Mouse (Mus musculus): Measurements from ENCODE around the gene Apoa2. TPM values are rescaled to one million over a fixed set of nuclear protein-coding genes. Genes with fewer than 3 reads are reported as not detected.

Gene Apoa2
- total RNA-seq, 1 experiment from 2014 or later, result not detected

DNA sequence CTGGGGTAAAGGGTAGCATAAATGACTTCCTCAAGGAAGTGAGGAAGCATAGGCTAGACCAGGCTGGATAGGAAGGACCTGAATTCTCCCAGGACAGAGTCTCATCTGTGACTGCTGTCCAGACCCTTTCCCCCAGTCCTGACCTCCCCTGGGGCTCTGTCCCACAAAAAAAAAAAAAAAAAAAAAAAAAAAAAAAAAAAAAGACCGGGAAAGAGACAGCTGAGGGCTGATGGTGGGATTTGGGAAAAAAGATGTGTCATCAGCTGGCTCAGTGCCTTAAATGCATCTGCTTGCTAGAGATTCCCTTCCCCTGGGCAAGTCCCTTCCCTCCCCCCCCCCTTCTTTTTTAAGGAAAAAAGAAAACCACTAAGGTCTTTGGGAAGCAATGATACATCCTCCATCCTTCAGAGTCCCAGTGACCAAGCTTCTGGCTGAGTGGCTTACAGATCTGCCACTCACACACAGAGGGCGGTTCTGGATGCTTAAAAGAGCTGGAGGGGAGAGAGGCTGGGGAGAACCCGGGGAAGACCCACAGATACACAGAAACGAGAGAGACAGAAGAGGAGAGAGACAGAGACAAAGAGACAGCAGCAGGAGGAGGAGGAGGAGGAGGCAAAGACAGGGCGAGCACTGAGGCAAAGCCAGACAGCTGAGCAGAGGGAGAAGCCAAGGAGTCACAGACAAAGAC is 25.2 kb downstream of the Apoa2 start, which contains the start of gene Adamts4:
Gene Adamts4 (plus strand): TSS at position 509 of the 688 bp plus-strand sequence.
- no peak for ATAC-seq (replicated peaks in 1 of 2; ENCODE audit: insufficient read depth in 1 of 2, low FRiP score in 2 of 2, low TSS enrichment in 1 of 2, low read depth in 1 of 2, poor library complexity in 2 of 2, severe bottlenecking in 2 of 2)

DNA sequence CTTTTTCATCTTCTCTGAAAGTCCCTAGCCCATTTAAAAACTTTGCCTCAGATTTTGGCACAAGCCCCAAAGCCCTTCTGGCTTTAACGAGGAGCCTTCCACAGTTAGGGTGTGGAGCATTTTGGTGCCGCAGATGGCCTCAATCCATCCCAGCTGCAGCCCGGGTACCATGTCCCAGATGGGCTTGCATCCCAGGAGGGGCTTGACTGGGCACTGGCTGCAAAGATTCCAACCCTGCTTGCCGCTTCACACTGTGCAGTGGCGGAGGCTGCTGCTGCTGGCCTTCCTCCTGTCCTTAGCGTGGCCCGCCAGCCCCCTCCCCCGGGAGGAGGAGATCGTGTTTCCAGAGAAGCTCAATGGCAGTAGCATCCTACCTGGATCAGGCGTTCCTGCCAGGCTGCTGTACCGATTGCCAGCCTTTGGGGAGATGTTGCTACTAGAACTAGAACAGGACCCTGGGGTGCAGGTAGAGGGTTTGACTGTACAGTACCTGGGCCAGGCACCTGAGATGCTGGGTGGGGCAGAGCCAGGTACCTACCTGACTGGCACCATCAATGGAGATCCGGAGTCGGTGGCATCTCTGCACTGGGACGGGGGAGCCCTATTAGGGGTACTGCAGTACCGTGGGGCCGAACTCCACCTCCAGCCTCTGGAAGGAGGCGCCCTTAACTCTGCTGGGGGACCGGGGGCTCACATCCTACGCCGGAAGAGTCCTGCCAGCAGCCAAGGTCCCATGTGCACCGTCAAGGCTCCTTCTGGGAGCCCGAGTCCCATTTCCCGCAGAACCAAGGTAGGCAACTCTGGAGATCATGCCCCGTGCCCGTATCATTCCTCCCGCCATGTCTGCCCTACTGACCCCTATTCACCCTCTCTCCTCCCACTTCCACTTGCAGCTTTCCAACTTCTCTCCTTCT is 26.1 kb downstream of the Apoa2 start, which contains the start of gene Ndufs2:
Gene Ndufs2 (minus strand): TSS at position 709 of the 914 bp plus-strand sequence.
- no peak for ATAC-seq (replicated peaks in 1 of 2; ENCODE audit: insufficient read depth in 1 of 2, low FRiP score in 2 of 2, low TSS enrichment in 1 of 2, low read depth in 1 of 2, poor library complexity in 2 of 2, severe bottlenecking in 2 of 2)

DNA sequence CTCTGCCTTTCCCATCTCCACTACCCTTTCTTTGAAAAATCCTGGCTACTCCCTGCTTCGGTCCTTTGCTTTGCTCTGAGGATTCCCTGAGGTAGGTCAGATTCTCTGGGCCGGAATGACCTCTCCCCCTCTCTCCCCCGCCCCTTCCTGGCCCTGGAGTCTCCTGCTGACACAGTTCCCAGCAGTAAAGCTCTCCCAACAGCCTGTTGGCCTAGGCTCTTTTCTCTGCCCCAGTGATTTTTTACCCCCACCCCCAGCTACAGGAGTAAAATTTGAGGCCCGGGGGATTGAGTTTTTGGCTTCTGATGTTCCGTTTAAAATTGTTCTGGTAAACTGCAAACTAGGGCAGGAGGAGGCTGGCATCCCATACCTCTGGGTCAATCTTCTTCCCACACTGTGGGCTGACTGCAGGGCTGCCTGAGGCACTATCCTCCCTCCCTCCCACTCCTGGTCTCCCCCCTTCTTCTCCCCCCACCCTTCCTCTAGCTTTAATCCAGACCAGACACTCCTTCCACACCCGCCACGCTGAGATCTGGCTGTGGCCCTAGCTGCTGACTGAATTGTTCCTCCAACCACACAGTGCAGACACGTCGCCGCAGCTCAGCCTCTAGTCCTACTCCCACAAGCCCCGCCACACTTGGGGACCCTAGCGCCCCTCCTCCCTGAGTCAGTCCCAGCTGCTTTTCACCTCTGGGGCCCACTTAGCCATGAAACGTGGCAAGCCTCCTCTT is 26.9 kb downstream of the Apoa2 start:
- no peak for ATAC-seq (replicated peaks in 1 of 2; ENCODE audit: insufficient read depth in 1 of 2, low FRiP score in 2 of 2, low TSS enrichment in 1 of 2, low read depth in 1 of 2, poor library complexity in 2 of 2, severe bottlenecking in 2 of 2)

DNA sequence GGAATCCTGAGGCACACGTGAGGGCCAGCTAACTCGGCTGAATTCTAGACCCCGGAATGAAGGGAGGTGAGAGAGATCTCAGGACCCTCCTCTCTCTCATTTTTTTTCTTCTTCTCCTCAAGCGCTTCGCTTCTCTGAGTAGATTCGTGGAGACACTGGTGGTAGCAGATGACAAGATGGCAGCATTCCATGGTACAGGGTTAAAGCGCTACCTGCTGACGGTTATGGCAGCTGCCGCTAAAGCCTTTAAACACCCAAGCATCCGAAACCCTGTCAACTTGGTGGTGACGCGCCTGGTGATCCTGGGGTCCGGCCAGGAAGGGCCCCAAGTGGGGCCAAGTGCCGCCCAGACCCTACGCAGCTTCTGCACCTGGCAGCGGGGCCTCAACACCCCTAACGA is 27.6 kb downstream of the Apoa2 start:
- ATAC-seq (replicated peaks in 1 of 2; ENCODE audit: insufficient read depth in 1 of 2, low FRiP score in 2 of 2, low TSS enrichment in 1 of 2, low read depth in 1 of 2, poor library complexity in 2 of 2, severe bottlenecking in 2 of 2), result no peak

DNA sequence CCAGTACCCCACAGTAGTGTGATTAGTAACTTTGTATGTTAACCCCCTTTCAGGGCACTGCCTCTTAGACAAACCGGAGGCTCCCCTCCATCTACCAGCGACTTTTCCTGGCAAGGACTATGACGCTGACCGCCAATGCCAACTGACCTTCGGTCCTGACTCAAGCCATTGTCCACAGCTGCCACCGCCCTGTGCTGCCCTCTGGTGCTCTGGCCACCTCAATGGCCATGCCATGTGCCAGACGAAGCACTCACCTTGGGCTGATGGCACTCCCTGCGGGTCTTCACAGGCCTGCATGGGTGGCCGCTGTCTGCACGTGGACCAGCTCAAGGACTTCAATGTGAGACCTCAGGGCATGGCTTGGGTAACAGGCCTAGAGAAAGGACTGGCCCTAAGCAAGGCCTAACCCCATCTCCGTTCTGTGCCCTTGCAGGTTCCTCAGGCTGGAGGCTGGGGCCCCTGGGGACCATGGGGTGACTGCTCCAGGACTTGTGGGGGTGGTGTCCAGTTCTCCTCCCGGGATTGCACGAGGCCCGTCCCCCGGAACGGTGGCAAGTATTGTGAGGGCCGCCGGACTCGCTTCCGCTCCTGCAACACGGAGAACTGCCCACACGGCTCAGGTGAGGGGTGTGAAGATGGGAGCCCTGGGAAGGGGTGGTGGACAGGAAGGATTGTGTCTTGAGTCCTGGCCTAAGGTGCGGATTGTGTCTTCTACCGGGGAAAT is 31.4 kb downstream of the Apoa2 start:
- ATAC-seq (replicated peaks in 1 of 2; ENCODE audit: insufficient read depth in 1 of 2, low FRiP score in 2 of 2, low TSS enrichment in 1 of 2, low read depth in 1 of 2, poor library complexity in 2 of 2, severe bottlenecking in 2 of 2), result no peak

DNA sequence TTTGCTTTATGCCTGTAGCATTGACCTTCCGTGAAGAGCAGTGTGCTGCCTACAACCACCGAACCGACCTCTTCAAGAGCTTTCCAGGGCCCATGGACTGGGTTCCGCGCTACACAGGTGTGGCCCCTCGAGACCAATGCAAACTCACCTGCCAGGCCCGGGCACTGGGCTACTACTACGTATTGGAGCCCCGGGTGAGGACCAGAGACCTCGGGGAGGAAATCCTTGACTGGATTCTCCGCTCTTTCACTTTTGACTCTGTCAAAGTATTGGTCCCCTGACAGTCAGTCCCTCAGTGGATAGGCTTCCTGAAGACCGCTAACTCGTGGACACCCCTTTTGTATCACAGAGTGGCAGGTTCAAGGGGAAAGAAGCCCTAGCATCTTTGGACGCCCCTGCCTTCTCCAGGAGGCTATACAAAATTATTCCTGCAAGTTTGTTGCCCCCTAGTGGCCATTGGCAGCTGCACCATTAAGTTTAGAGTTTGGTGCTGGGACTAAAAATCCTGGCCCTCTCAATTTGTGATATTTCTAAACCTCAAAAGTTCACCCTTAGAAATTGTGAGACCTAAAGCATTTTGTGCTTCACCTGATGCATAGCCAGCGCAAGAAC is 32.2 kb downstream of the Apoa2 start:
- ATAC-seq (replicated peaks in 1 of 2; ENCODE audit: insufficient read depth in 1 of 2, low FRiP score in 2 of 2, low TSS enrichment in 1 of 2, low read depth in 1 of 2, poor library complexity in 2 of 2, severe bottlenecking in 2 of 2), result peak; percentile 23 to 63; a peak in 2 of 4 replicates

DNA sequence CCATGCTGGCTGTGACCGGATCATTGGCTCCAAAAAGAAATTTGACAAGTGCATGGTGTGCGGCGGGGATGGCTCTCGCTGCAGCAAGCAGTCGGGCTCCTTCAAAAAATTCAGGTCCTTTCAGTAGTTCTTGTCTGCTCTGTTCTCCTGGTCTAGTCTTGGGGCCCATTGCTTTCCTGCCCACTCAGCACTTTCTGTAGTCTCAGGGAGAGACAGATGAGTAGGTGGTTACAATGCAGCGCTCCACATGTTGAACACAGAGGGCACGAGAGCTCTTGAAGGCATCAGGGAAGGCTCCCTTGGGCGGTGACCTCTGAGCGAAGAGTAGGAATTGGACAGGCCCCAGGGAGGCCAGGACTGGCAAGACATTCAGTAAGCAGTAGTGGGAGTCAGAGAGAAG is 32.9 kb downstream of the Apoa2 start:
- no peak for ATAC-seq (replicated peaks in 1 of 2; ENCODE audit: insufficient read depth in 1 of 2, low FRiP score in 2 of 2, low TSS enrichment in 1 of 2, low read depth in 1 of 2, poor library complexity in 2 of 2, severe bottlenecking in 2 of 2)

DNA sequence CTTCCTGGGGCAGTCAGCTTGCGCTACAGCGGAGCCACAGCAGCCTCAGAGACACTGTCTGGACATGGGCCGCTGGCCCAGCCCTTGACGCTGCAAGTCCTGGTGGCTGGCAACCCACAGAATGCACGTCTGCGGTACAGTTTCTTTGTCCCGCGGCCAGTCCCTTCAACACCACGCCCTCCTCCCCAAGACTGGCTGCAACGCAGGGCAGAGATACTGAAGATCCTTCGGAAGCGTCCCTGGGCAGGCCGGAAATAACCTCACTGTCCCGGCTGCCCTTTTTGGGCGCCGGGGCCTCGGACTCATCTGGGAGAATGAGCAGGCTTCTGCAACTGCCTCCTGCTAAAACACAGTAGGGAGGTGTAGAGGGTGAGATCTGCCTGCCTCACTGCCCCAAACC is 34.1 kb downstream of the Apoa2 start:
- ATAC-seq (replicated peaks in 1 of 2; ENCODE audit: insufficient read depth in 1 of 2, low FRiP score in 2 of 2, low TSS enrichment in 1 of 2, low read depth in 1 of 2, poor library complexity in 2 of 2, severe bottlenecking in 2 of 2), result no peak

DNA sequence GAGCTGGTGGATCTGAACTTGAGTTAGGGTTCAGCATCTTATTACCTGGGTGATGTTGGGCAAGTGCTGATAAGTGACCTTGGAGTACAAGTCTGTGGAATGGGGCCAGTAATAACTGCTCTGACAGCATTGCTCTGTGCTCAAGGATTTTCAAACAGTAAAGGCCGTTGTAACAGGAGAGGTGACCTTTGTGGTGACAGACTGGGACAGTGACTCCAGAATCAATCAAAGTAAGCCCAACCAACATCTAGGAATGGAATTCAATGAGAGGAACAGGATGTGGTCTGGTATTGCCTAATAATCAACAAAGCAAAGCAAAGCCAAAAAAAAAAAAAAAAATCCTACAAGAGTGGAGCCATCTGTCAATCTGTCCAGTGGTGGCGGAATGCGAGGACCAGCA is 35.5 kb downstream of the Apoa2 start:
- no peak for ATAC-seq (replicated peaks in 1 of 2; ENCODE audit: insufficient read depth in 1 of 2, low FRiP score in 2 of 2, low TSS enrichment in 1 of 2, low read depth in 1 of 2, poor library complexity in 2 of 2, severe bottlenecking in 2 of 2)

DNA sequence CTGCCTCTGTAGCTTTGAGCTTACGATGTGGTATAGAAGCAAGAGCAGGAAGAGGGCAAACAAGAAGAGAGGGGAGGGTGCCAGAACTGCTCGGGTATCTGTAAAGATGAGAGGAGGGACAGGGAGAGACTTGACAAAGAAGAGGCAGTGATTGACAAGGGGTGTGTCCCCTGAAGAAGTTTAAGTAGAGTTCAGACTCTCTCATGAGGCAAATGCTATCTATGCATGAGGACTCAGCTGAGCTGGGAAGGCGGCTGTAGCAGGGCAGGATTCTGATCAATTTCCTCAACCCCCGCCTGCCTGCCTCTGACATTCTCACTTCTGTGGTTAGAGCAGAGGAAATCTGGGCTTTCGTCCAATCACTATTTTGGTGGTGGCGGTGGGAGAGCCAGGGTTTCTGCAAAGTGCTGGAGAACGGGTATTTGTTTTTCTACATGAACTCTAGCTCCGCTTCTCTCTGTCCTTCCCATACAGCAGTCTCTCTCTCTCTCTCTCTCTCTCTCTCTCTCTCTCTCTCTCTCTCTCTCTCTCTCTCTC is 37.8 kb downstream of the Apoa2 start:
- peak; percentile 86 to 87 for ATAC-seq (replicated peaks in 1 of 2; ENCODE audit: insufficient read depth in 1 of 2, low FRiP score in 2 of 2, low TSS enrichment in 1 of 2, low read depth in 1 of 2, poor library complexity in 2 of 2, severe bottlenecking in 2 of 2)

DNA sequence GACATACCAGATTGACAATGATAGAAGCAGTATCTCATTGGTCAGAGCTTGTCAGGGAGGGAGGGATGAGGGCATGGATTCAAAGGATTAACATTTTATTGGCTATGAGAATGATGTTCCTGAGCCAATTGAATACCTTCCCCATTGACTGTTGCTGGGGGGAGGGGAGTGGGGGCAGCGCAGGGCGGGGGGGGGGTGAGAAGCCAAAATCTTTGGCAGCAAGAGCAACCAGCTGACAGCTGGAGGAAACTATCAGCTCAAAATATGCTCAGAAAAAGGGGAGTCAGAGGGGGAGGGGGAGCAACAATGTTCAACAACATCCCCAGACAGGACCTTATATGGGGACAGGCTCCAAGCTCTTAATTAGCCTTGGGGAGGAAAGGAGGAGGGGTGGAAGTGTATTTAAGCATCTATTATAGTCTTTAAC is 38.3 kb downstream of the Apoa2 start:
- no peak; a peak in 1 of 4 replicates for ATAC-seq (replicated peaks in 1 of 2; ENCODE audit: insufficient read depth in 1 of 2, low FRiP score in 2 of 2, low TSS enrichment in 1 of 2, low read depth in 1 of 2, poor library complexity in 2 of 2, severe bottlenecking in 2 of 2)

DNA sequence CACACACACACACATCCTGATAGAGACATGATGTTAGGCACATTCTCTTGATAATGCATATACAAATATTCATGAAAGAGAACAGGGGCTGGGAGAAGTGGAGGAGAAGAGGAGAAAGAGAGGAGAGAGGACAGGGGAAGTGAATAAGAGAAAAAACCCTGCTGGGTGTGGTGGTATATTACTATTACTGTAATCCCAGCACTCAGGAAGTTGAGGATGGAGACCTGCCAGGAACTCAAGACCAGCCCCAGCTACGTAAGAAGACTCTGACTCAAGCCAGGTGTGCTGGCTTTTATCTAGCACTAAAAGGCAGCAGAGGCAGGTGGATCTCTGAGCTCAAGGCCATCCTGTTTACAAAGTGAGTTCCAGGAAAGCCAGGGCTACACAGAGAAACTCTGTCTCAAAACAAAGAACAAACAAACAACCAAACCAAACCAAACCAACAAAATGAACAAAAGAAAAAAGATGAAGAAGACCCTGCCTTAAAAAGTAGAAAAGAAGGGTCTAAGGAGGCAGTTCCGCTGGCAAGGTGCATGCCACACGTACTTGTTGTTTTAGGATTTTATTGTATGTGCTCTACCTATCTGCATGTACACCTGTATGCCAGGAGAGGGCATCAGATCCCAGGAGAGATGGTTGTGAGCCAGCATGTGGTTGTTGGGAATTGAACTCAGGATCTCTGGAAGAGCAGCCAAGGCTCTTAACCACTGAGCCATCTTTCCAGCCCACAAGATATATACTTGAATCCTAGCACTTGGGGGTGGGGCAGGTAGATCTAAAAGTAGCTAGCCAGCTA is 39.0 kb downstream of the Apoa2 start:
- no peak for ATAC-seq (replicated peaks in 1 of 2; ENCODE audit: insufficient read depth in 1 of 2, low FRiP score in 2 of 2, low TSS enrichment in 1 of 2, low read depth in 1 of 2, poor library complexity in 2 of 2, severe bottlenecking in 2 of 2)

DNA sequence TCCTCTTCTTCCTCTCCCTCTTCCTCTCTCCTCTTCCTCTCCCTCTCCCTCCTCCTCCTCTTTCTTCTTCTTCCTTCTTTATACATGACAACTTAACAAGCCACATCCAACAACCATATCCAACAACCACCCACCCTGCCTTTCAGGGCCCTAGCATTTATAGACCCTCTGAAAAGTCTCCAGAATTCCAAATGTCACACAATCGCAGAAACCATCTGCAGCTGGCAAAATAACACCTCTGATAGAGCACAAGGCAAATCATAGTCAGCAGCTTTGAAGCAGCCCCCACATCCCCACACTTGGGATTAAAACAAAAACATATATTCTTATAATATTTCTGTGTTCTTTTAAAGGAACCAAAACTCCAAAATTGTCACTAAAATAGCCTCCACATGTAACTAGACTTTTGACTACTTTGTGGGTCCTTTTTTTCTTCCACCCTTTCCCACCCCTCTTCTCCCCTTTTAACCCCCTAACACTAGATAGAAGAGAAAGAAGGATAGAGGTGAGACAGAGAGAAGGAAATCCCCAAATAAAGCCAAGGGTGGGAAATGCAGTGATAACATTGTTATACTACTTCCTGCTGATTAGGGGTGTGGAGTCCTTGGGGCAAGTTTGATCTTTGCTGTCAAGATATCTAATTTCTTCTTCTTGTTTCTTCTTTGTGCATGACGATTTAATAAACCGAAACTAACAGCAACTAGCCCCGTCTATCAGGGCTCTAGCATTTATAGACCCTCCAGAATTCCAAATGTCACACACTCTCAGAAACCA is 41.3 kb downstream of the Apoa2 start:
- ATAC-seq (replicated peaks in 1 of 2; ENCODE audit: insufficient read depth in 1 of 2, low FRiP score in 2 of 2, low TSS enrichment in 1 of 2, low read depth in 1 of 2, poor library complexity in 2 of 2, severe bottlenecking in 2 of 2), result no peak

DNA sequence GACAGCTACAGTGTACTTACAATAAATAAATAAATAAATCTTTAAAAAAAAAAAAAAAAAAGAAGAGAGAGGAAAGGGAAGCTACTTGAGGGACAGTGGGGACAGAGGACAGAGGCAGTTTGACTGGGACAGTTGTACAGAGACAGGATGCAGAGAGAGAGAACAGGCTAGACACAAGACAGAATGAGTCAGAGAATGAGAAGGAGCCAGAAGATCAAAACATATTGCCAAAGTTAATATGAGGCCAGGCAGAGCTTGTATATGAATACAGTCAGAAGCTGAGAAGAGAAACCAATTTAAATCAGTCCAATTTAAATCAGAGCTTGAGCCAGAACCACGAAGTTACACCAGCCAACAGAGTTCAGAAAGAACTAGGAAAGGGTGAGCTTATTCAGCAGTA is 43.5 kb downstream of the Apoa2 start:
- no peak for ATAC-seq (replicated peaks in 1 of 2; ENCODE audit: insufficient read depth in 1 of 2, low FRiP score in 2 of 2, low TSS enrichment in 1 of 2, low read depth in 1 of 2, poor library complexity in 2 of 2, severe bottlenecking in 2 of 2)

DNA sequence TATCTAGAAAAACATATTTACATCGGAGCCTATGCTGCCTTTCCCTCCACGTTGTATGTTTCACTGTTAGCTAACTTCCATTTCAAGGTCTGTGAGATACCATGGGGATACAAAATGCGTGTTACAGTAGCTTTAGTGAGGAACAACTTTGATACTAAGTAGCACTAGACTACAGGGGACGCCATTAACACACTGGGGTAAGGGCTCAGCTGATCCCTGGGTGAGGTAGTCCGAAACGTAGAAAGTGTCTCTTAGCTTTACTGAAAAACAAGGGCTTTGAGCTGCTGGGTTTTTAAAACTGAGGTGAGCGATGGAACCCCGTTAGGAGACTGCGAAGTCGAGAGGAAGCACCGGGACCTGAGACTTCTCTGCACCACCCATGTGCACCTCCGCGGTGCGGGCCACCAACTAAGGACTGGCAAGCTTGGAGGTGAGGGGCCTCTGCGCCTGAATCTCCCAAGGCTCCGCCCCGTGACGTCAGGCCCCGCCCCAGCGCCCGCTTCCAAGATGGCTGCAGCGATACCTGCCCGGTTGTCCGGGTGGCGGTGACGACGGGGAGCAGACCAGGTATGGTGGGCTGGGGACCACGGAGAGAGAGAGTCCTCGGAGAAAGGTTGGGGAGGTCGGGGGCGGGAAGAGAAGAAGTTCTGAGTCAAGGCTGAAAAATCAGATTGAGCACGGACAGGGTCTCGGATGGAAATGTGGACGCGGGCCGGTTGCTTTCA is 45.2 kb downstream of the Apoa2 start, which contains the start of gene B4galt3:
Gene B4galt3 (plus strand): TSS at position 481 of the 725 bp plus-strand sequence.
- peak; percentile 95 to 97 for ATAC-seq (replicated peaks in 1 of 2; ENCODE audit: insufficient read depth in 1 of 2, low FRiP score in 2 of 2, low TSS enrichment in 1 of 2, low read depth in 1 of 2, poor library complexity in 2 of 2, severe bottlenecking in 2 of 2)

All from hematopoietic stem cell, adult 5-6 weeks (primary cell).